Mouse (Mus musculus) megakaryocyte progenitor cell, adult 5-6 weeks (primary cell): Measurements from ENCODE around the gene Stx3. TPM values are rescaled to one million over a fixed set of nuclear protein-coding genes. Genes with fewer than 3 reads are reported as not detected.
A peak's percentile ranks its signal among the peaks of the same experiment; 100 is the strongest.

Experiments
- ATAC-seq: replicated peaks from 2 replicates; pipeline ENCODE4 v1.8.0; 2016; ENCODE audit warnings: mild to moderate bottlenecking, moderate TSS enrichment, inconsistent platforms; ENCODE audit not compliant: poor library complexity
- total RNA-seq, 2 experiments: library from RNA; stranded (forward) in 1 of 2; stranded (reverse) in 1 of 2; fragments of 157-497, 149-512 nt in 1 of 2; fragments of 200-1000 nt in 1 of 2; gene quantifications; 2 replicates each; pipeline versions ENCODE4 v1.2.3 to v1.2.4; 2015 to 2017

Gene Stx3
- total RNA-seq, 2 experiments from 2014 or later = 6.4 to 7.0 TPM

DNA sequence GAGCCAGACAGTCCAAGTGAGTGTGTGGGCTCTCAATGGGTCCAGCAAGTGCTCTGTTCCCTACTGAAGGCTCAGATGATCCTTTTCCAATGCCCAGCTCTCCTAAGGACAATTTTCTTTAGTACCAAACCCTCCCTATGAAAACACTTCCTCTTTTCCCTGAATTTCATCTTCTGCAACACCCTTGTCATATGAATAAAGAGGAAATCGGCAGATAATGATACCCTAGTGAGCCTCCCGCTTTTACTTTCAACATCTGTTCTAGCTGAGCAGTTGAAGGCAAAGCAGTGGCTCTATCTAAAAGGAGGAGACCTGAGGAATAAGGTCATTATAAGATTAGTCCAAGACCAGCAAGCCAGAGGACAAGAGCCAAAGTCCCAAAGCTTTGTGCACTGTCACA, 10.8 kb downstream of the Stx3 start:
- 0 out of 2 replicates have a peak, but pooled peaks have one; percentile 5 for ATAC-seq

GRCm38 (mm10) chr19:11807822-11808221, 11.4 kb downstream of the Stx3 start:
- ATAC-seq = no peak

DNA sequence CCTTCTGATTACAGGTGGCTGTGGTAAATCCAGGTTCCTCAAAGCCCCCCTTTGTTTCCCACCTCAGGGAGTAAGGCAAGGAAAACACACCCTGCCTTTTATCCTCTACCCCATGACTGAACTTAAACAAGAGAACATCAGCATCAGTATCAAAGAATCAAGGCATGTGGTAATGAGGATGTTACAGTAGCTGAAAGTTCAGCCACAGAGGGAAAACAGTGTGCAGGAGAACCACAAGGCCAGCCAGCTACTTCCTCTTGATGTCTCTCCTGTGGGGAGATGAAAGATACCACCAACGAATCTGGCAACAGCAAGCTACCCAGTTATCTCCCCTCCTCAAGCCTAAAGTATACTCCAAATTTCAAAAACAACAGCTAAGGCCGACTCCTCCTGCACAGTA, 12.0 kb downstream of the Stx3 start:
- ATAC-seq = peak; percentile 83

DNA sequence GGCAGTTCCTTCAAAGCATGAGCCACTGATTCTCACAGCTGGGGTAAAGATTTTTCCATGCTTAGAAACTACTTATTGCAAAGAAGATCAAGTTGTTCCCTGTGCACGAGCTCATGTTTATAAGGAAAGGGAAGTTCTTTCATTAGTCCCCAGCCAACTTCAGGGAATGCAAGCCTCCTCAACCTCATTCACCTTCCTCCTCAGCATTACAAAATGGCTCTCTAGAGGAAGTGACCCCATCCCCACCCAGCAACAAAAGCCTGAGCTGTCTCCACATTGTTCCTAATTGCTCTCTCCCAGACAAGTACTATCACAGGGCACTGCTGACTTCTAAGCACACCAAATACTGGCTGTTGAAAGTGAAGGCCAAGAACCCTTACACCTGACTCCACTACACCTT, 14.8 kb downstream of the Stx3 start:
- ATAC-seq = 0 out of 2 replicates have a peak, but pooled peaks have one; percentile 14

DNA sequence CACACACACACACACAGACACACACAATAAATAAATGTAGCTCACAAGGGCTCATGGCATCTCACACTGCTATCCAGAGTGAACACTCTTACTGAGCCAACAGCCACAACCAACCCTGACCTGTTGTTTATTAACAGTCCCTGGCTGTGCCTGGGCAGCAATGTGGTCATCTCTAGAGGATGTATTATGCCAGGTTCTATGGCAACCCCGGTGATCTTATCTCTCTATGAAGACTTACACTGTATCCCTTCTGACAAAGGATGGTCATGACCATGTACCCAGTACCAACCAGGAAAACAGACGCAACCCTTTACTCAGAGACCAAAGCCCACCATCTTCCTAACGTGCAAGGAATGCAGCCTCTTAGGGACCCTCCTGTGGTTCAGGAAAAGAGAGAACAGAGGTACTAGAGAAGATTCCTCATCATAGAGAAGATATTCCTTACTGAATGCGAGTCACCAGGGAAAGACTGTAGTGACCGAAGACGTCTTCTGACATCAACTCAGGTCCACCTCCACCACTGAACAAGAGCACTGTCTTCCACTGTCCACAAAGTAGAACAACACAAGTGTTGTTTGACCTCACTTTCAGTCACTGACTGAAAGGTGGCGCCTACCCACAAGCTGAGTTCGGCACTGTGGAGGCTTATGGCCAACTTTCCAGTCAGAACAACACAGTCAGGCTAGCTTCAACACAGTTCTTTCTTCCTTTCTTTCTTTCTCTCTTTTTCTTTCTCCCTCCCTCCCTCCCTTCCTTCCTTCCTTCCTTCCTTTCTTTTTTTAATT, 18.5 kb downstream of the Stx3 start:
- ATAC-seq = peak; percentile 93

- no peak; the same call in 1 of the 2 replicates for ATAC-seq
Observed at GRCm38 (mm10) chr19:11794447-11794846, 24.8 kb downstream of the Stx3 start.

DNA sequence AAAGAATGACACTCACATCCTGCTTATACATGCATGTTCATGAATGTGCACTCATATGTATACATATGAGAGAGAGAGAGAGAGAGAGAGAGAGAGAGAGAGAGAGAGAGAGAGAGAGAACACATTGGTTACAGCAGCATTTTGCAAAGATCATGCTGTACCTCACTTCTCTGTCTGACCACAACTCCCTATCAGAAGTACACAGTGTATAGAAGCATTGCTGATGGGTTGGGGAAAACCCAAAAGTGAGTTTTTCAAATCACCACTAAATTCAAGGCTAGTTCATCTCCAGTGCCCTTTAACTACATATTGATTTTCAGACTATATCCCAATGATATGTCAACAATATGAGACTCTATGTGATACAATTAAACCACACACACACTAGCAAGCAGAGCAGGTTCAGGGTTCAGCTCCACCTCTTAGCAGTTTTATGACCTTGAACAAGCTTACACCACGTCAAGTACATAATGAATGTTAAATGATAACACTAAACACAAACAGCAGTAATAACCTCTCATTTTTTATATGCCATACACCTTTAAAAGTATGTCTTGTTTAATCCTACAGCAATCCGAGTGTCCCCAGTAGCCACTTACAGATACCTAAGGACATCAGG, 25.4 kb downstream of the Stx3 start:
- peak; percentile 69 for ATAC-seq

- ATAC-seq = no peak
Observed at GRCm38 (mm10) chr19:11791825-11792224, 27.4 kb downstream of the Stx3 start.

- no peak for ATAC-seq
Observed at GRCm38 (mm10) chr19:11788876-11789275, 30.3 kb downstream of the Stx3 start.

- no peak for ATAC-seq
Observed at GRCm38 (mm10) chr19:11787826-11788225, 31.4 kb downstream of the Stx3 start.

GRCm38 (mm10) chr19:11785409-11786154, 33.6 kb downstream of the Stx3 start:
- no peak for ATAC-seq

DNA sequence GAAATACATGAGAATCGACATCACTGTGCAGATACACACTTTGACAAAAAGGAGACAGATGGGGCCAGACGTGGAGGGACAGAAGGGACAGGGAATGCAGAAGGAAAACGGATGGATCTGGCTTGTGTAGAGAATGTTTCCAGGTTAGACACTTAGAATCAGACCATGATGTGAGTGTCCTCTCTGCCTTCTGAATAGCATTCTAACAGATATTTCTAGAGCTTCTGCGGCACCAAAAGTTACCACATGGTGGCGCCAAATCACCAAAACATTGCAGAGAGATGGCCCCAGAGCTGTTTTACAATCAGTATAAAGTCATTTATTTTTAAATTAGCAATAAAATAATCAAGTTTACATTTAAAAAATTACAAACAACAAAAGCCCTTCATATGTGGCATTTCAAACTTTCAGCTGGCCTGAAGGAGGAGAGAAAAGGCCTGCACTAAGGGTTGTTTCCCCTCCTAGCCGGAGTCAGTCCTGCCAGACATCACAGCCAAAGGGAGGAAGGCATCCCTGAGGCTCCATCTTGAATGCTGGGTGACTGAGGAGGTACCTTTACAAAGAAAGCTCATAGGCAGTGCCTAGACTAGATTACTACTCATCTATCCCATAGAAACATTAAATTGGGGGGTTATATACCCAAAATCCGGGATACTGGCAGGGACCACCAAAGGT, 41.9 kb downstream of the Stx3 start:
- peak; percentile 86 for ATAC-seq

DNA sequence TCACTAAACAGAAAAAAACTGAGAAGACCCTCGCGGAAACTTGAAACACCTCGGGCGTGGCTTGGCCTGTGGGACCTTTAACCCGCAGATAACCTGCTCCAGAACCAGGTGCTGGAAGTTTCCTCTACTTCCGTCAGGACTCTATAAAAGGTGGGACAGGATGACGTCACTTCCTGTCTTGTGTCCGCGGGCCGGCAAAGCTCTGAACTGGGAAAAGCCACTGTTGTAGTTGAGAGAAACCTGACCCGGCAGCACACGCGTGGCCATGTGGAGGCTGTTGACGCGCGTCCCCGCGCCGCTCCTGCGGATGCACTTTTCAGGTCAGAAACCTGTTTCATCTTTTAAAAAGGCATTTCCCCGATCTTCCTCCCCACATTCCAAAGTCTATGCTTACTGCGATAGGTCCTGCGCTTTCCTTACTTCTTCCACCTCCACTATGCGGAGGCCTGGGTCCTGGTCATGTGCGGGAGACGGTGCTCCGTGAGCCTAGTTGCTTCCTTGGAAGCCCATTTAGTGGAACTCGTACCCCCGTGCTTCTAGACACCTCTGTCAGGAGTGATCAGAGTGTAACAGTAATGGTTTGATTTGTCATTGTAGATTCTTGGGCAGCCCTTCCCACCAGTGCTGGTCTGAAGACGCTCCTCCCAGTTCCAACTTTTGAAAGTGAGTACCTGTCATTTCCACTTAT, 48.9 kb downstream of the Stx3 start, which contains the start of gene Mrpl16:
Gene Mrpl16, plus strand, starts transcription at position 187 of the 688 bp plus-strand sequence.
- ATAC-seq = peak; percentile 91

GRCm38 (mm10) chr19:11769257-11769920, 49.8 kb downstream of the Stx3 start:
- no peak for ATAC-seq

- peak; percentile 59 for ATAC-seq
Observed at GRCm38 (mm10) chr19:11768163-11768562, 51.0 kb downstream of the Stx3 start.

- ATAC-seq = peak; percentile 27; the same call in 1 of the 2 replicates
Observed at GRCm38 (mm10) chr19:11766413-11766812, 52.8 kb downstream of the Stx3 start.

DNA sequence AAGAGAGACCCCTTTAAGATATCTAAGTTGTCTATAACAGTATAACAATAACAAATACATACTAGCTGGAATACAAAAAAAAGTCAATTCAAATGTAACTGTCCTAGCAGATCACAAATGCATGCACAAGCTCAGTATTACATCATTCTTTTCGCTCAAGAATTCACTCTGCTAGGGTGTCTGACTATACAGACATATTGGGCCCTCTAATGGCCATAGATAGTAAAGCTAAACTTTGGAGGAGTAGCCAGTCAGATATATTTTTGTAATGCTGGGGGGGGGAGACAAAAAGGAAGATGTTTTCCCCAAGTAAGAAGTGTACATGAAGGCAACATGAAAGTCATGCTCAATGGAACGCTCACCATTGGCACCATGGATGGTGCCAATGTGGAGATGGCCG, 54.1 kb downstream of the Stx3 start:
- ATAC-seq = peak; percentile 72

- ATAC-seq = no peak
Observed at GRCm38 (mm10) chr19:11747298-11747697, 71.9 kb downstream of the Stx3 start, which contains the start of gene Gif. Gene Gif (plus strand): TSS chr19:11747554.

DNA sequence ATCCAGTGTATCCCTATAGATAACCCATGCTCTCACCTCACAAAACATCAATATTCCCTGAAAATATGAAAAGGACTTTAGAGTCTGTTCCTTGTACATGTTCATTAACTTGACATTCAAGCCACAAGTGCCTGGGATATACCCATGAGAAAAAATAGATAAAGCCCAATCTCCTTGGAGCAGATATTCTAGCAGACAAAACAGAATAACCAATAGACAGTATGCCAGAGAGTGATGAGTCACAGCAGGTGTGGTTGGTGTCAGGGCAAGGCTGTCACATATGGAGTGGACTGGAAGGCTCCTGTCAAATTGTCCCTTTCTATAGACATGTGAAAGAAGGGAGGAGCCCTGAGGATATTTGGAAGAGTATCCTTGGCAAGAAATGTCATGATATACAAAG, 73.5 kb downstream of the Stx3 start:
- ATAC-seq = peak; percentile 77

DNA sequence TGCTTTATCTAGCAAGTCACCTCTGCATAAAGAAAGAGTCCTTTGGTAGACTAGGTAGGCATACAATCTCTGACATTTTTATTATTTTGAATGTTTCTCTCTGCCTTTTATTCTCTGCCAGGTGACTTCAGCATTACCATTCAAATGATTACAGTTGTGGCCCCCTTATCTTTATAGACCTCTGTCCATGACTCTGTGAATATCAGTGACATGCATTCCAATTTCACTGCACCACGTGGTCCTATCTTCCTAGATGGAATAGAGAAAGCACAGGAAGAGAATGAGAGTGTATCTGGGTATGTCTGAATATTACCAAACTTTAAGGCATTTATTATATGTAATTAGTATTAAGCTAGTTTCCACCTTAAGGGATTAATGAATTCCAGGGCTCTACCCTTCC, 82.7 kb downstream of the Stx3 start:
- ATAC-seq = no peak
